ENCODE assay signal across 12 mouse cellular contexts in the genomic region with DNA sequence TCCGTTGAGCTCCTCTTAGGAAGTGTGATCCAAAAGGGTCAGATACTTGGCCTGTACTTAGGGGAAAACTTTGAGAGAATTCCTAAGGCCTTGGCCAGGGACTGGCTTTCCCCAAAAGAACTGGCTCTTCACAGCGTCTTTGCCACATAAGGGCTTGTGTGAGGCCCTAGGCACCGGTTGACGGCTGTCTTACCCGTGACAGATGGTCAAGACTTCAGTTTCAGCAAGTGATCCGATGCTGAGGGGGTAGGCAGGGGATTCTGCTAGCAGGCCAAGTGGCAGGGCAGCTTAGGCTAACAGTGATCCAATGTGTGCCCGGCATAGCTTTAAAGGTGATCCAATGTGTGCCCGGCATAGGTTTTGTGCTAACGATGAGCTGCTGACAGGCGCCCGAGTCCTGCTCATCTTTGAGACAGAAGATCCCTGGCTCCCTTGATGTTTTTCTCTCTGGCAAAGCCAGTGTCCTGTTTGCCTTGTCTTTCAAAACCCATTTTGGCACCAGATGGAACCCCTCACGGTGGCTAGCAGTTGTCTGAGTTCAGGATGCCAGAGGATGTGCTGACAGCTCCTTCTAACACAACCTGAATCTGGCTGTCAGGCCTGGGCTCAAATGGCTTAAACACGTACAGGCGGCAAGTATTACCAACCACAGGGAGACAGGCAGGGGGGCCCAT.
DNase-seq lines count a peak whose midpoint lies in the region; ATAC-seq and TF ChIP-seq lines count a peak whose summit lies in the region.
"Had no signal": no experiment of that assay in that cellular context is flagged by ENCODE, and none has a peak within 500 bp of the region (broad histone marks: within the 10 kb centered on the region; RNA-seq: fewer than 3 reads in every experiment).

No protein-coding gene starts in this region.

- H3K9me3 ChIP-seq in heart, embryonic 11.5 days (replicated peaks; ENCODE audit: control insufficient read depth, low read length): no peaks in the 10 kb centered on the region
- no peaks in the 10 kb centered on the region for H3K9me3 ChIP-seq in lung, postnatal 0 days (ENCODE audit: low read length)
- no peaks in the 10 kb centered on the region for H3K9me3 ChIP-seq in midbrain, embryonic 16.5 days (replicated peaks; ENCODE audit: control insufficient read depth, low read length, poor library complexity, severe bottlenecking)

- H3K4me1 ChIP-seq in heart, embryonic 11.5 days (ENCODE audit: control insufficient read depth, insufficient read depth, low read length): peaks cover 16% of the 10 kb centered on the region
- no peaks in the 10 kb centered on the region for H3K4me1 ChIP-seq in lung, postnatal 0 days (ENCODE audit: insufficient read depth, low read depth, low read length)
- H3K4me1 ChIP-seq in midbrain, embryonic 16.5 days (ENCODE audit: control insufficient read depth, insufficient read depth, low read length): no peaks in the 10 kb centered on the region

- no peak for TF ChIP-seq EP300 in lung, postnatal 0 days (IDR thresholded peaks at IDR 0.05)

- peak overlapping the region; percentile 59 for H3K27ac ChIP-seq in heart, embryonic 11.5 days (ENCODE audit: low read depth, low read length)
- no peak overlapping the region for H3K27ac ChIP-seq in lung, postnatal 0 days (ENCODE audit: low read length)
- H3K27ac ChIP-seq in midbrain, embryonic 16.5 days (ENCODE audit: low read length): no peak overlapping the region
- H3K27ac ChIP-seq: left cerebral cortex, adult 2 months had no signal

- TF ChIP-seq CTCF in lung, postnatal 0 days (IDR thresholded peaks at IDR 0.05): no peak

- H3K4me3 ChIP-seq in heart, embryonic 11.5 days (ENCODE audit: low read depth, low read length): no peak overlapping the region
- H3K4me3 ChIP-seq in lung, postnatal 0 days (ENCODE audit: low read depth, low read length): no peak overlapping the region
- no peak overlapping the region for H3K4me3 ChIP-seq in midbrain, embryonic 16.5 days (ENCODE audit: low read depth, low read length)
- H3K4me3 ChIP-seq: left cerebral cortex, adult 2 months; myocyte had no signal

- DNase-seq in left cerebral cortex, postnatal 4 days: peak; percentile 76
- DNase-seq in left cerebral cortex, postnatal 36 days (ENCODE audit: low spot score in 2 of 2): no peak
- DNase-seq in cerebellum, postnatal 10 days: peak; percentile 88 to 91
- DNase-seq in lung, postnatal 0 days (ENCODE audit: low spot score): peak; percentile 10
- DNase-seq in right cerebral cortex, postnatal 14 days: no peak
- DNase-seq in thymus, postnatal 14 days: no peak
- DNase-seq: spleen, adult 18-20 months; thymus, postnatal 25 days had no signal

- peak overlapping the region; percentile 24 for H3K4me2 ChIP-seq in heart, embryonic 11.5 days
- H3K4me2 ChIP-seq in lung, postnatal 0 days (replicated peaks; ENCODE audit: low read depth, low read length): no peak overlapping the region
- H3K4me2 ChIP-seq in midbrain, embryonic 16.5 days (ENCODE audit: low read length): no peak overlapping the region

- WGBS in heart, embryonic 11.5 days (ENCODE audit: insufficient replicate concordance): 36% methylated on average over 14 of the region's 14 CpGs
- 53% methylated on average over 14 of the region's 14 CpGs for WGBS in lung, postnatal 0 days
- WGBS in midbrain, embryonic 16.5 days: 56% methylated on average over 14 of the region's 14 CpGs

- intact Hi-C loops in left cerebral cortex, postnatal 4 days (cut with DNase I): no loop called here
- intact Hi-C loops in left cerebral cortex, postnatal 36 days (cut with DNase I): no loop called here

- H3K27me3 ChIP-seq in heart, embryonic 11.5 days (ENCODE audit: control insufficient read depth, insufficient read depth, low read length): no peaks in the 10 kb centered on the region
- H3K27me3 ChIP-seq in lung, postnatal 0 days (replicated peaks; ENCODE audit: insufficient read depth, low read length): no peaks in the 10 kb centered on the region
- no peaks in the 10 kb centered on the region for H3K27me3 ChIP-seq in midbrain, embryonic 16.5 days (ENCODE audit: control insufficient read depth, insufficient read depth, low read depth, low read length)

- no peak; the same call in 1 of the 2 replicates for ATAC-seq in heart, embryonic 11.5 days (replicated peaks; ENCODE audit: insufficient number of reproducible peaks, low FRiP score, low TSS enrichment)
- ATAC-seq in lung, postnatal 0 days: no peak
- ATAC-seq in midbrain, embryonic 16.5 days: no peak

- H3K36me3 ChIP-seq in heart, embryonic 11.5 days (ENCODE audit: control insufficient read depth, insufficient read depth, low read length): no peaks in the 10 kb centered on the region
- no peaks in the 10 kb centered on the region for H3K36me3 ChIP-seq in lung, postnatal 0 days (ENCODE audit: insufficient read depth, low read length)
- no peaks in the 10 kb centered on the region for H3K36me3 ChIP-seq in midbrain, embryonic 16.5 days (ENCODE audit: control insufficient read depth, insufficient read depth, low read length)

- H3K9ac ChIP-seq in heart, embryonic 11.5 days (ENCODE audit: low read depth, low read length): no peak overlapping the region
- no peak overlapping the region for H3K9ac ChIP-seq in lung, postnatal 0 days (replicated peaks; ENCODE audit: low read depth)
- H3K9ac ChIP-seq in midbrain, embryonic 16.5 days (ENCODE audit: low read depth, low read length): no peak overlapping the region

Comparison
In these comparisons a context has a peak if more than half of its experiments do, and no peak if none do; other contexts are left out.
1. DNase-seq: peak in left cerebral cortex, postnatal 4 days (single experiment), cerebellum, postnatal 10 days (2 of 2) and lung, postnatal 0 days (single experiment); none in left cerebral cortex, postnatal 36 days (0 of 2), right cerebral cortex, postnatal 14 days (single experiment) and thymus, postnatal 14 days (single experiment).